In the genomic region with DNA sequence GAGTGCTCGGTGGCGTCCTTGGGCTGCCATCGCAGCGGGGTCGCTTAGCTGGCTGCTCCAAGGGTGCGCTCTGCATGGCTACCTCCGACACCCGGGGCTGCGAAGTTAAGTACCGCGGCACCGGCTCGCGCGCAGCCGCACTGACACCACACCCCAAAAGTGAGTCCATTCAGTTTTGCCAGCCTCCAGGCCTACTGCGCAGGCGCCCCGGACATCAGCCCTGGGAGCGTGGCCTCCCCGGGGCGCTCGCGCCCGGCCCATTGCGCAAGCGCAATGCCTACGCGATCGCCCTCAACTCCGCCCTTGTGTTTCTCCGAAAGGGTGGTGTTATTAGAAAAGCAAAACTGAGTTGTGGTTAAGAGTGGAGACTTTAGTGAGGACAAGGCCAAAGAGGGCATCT, we compare ENCODE assay signal across 8 mouse cellular contexts. TPM values are rescaled to one million over a fixed set of nuclear protein-coding genes. Genes with fewer than 3 reads are reported as not detected.
DNase-seq lines count a peak whose midpoint lies in the region; ATAC-seq and TF ChIP-seq lines count a peak whose summit lies in the region.

TSS of gene Samhd1 (minus strand) at position 252 of the 400 bp plus-strand sequence.

- DNase-seq in Patski (ENCODE audit: low read depth, low spot score) = peak; percentile 64
- peak; percentile 90 to 95 for DNase-seq in cerebellum, postnatal 14 days
- peak; percentile 77 to 83 for DNase-seq in frontal cortex, postnatal 25 days (ENCODE audit: low spot score in 2 of 2)
- DNase-seq in hindbrain, embryonic 14.5 days (ENCODE audit: low spot score) = peak; percentile 93
- DNase-seq in layer of hippocampus, postnatal 36 days = peak; percentile 88 to 89
- DNase-seq in lung, postnatal 36 days = peak; percentile 98
- DNase-seq in retina, postnatal 1 day = peak; percentile 94
- peak; percentile 84 to 97 for DNase-seq in urinary bladder, adult 18-20 months (ENCODE audit: low spot score in 2 of 2)

- H3K4me1 ChIP-seq in hindbrain, embryonic 14.5 days (replicated peaks; ENCODE audit: control insufficient read depth, insufficient read depth, low read length) = 0 out of 2 replicates have a peak, but pooled peaks cover 3% of the 10 kb centered on the region

- H3K27me3 ChIP-seq in Patski = no peaks in the 10 kb centered on the region
- H3K27me3 ChIP-seq in hindbrain, embryonic 14.5 days (ENCODE audit: control insufficient read depth, insufficient read depth, low read length) = no peaks in the 10 kb centered on the region

- H3K36me3 ChIP-seq in hindbrain, embryonic 14.5 days (replicated peaks; ENCODE audit: control insufficient read depth, insufficient read depth) = no peaks in the 10 kb centered on the region

- in situ Hi-C loops in Patski (cut with MboI; ENCODE audit: low pct_unique_long_range_greater_than_20kb) = no loop called here

- WGBS in hindbrain, embryonic 14.5 days = under 1% methylated on average over 32 of the region's 32 CpGs

- peak; percentile 78 for ATAC-seq in Patski
- ATAC-seq in hindbrain, embryonic 14.5 days (ENCODE audit: low FRiP score) = peak; percentile 92

- H3K4me3 ChIP-seq in hindbrain, embryonic 14.5 days (replicated peaks; ENCODE audit: low read length) = peak within 1 kb of the TSS; percentile 60

- peak within 1 kb of the TSS; percentile 29; the same call in 1 of the 2 replicates for H3K27ac ChIP-seq in hindbrain, embryonic 14.5 days

- peak within 1 kb of the TSS; percentile 82 for H3K4me2 ChIP-seq in hindbrain, embryonic 14.5 days (replicated peaks)

- CTCF ChIA-PET in Patski (lab: Charles Lee) = no interaction called here

- peak within 1 kb of the TSS; percentile 59 for H3K9ac ChIP-seq in hindbrain, embryonic 14.5 days

- POLR2A ChIA-PET in Patski (lab: Charles Lee) = interaction anchor here (0.6 to 1.0 kb wide), 2 partner anchors 69 to 408 kb away, joined by 3 to 4 read pairs; partner anchors contain the start of gene Rbl1

- no peaks in the 10 kb centered on the region for H3K9me3 ChIP-seq in hindbrain, embryonic 14.5 days (ENCODE audit: control insufficient read depth, low read length)

- TF ChIP-seq CTCF in Patski (IDR thresholded peaks at IDR 0.05) = no peak

RNA-seq across cellular contexts. Expression of gene Samhd1, which starts in this region (rescaled TPM):
- polyA plus RNA-seq in Patski (2021) = 64.5 TPM
- polyA plus RNA-seq in hindbrain, embryonic 14.5 days (2014; fragmentation: Nextera tagmentation; extraction: Ambion mirVana) = 12.2 and 12.4 TPM in 2 replicates
- total RNA-seq in layer of hippocampus, postnatal 36 days (2021) = 10 to 100 TPM; 15.8 to 16.0 TPM

Comparison
In these comparisons a context has a peak if more than half of its experiments do, and no peak if none do; other contexts are left out.
1. Peak in every context shown above with its lines: DNase-seq, ATAC-seq, H3K4me3 ChIP-seq and H3K27ac ChIP-seq.